Mouse (Mus musculus): ENCODE results near the gene Fam189a2. TPM values are rescaled to one million over a fixed set of nuclear protein-coding genes. Genes with fewer than 3 reads are reported as not detected.

The Fam189a2 gene
- total and polyA plus RNA-seq, 3 experiments: not detected

- H3K9me3 ChIP-seq (replicated peaks; ENCODE audit: insufficient read depth, low read length): no peaks in the 10 kb centered on the region
- TF ChIP-seq KAT2A (conservative IDR thresholded peaks at IDR 0.05; ENCODE audit: low read depth, low read length) (no peak), MYB (IDR thresholded peaks at IDR 0.05; ENCODE audit: low read depth, low read length) (no peak), TCF12 (IDR thresholded peaks at IDR 0.05; ENCODE audit: low read depth, low read length) (no peak), CHD2 (IDR thresholded peaks at IDR 0.05; ENCODE audit: low read length) (no peak), ZMIZ1 (IDR thresholded peaks at IDR 0.05; ENCODE audit: low read depth, low read length) (no peak), POLR2AphosphoS5 (IDR thresholded peaks at IDR 0.05; ENCODE audit: borderline replicate concordance, low read depth, low read length) (no peak), MEF2A (IDR thresholded peaks at IDR 0.05; ENCODE audit: extremely low read depth, insufficient replicate concordance, low read depth, low read length, poor library complexity, severe bottlenecking) (no peak), USF2 (IDR thresholded peaks at IDR 0.05; ENCODE audit: borderline replicate concordance in 1 of 2, insufficient read depth in 1 of 2, low read depth in 1 of 2, low read length in 2 of 2) (no peak)
- no peak overlapping the region for H3K9ac ChIP-seq (ENCODE audit: control insufficient read depth, low read depth, low read length, poor library complexity, severe bottlenecking)
- no peaks in the 10 kb centered on the region for H3K27me3 ChIP-seq (ENCODE audit: control insufficient read depth in 1 of 2, insufficient read depth in 2 of 2, low read length in 2 of 2)
- no peak overlapping the region for H3K27ac ChIP-seq (ENCODE audit: control insufficient read depth, low read depth, low read length)
- no peak overlapping the region for H3K4me3 ChIP-seq (ENCODE audit: control insufficient read depth in 1 of 2, insufficient read depth in 1 of 2, low read depth in 2 of 2, low read length in 2 of 2)
- H3K36me3 ChIP-seq (ENCODE audit: control insufficient read depth in 1 of 2, insufficient read depth in 2 of 2, low read length in 2 of 2): no peaks in the 10 kb centered on the region
- no peaks in the 10 kb centered on the region for H3K4me1 ChIP-seq (ENCODE audit: control insufficient read depth in 1 of 2, insufficient read depth in 2 of 2, low read length in 2 of 2)
- DNase-seq (ENCODE audit: low read depth, low spot score): no peak
- no peaks in the 10 kb centered on the region for H3K79me2 ChIP-seq (ENCODE audit: control insufficient read depth, insufficient read depth, low read length, poor library complexity)
These were observed 27.2 kb upstream of the Fam189a2 start for GRCm38 (mm10) chr19:24058021-24058420.

GRCm38 (mm10) chr19:24056880-24057279 is 26.1 kb upstream of the Fam189a2 start:
- TF ChIP-seq EP300 (IDR thresholded peaks at IDR 0.05; ENCODE audit: low read depth in 1 of 2, low read length in 2 of 2) (no peak), MAX (IDR thresholded peaks at IDR 0.05; ENCODE audit: low read length) (no peak), ZKSCAN1 (IDR thresholded peaks at IDR 0.05; ENCODE audit: low read depth, low read length) (no peak), SMC3 (IDR thresholded peaks at IDR 0.05; ENCODE audit: low read depth, low read length) (no peak), RAD21 (IDR thresholded peaks at IDR 0.05; ENCODE audit: low read depth, low read length) (no peak), MYB (IDR thresholded peaks at IDR 0.05; ENCODE audit: low read depth, low read length) (no peak), NELFE (IDR thresholded peaks at IDR 0.05; ENCODE audit: low read depth, low read length) (no peak), MEF2A (IDR thresholded peaks at IDR 0.05; ENCODE audit: extremely low read depth, insufficient replicate concordance, low read depth, low read length, poor library complexity, severe bottlenecking) (no peak), ELF1 (IDR thresholded peaks at IDR 0.05; ENCODE audit: low read depth, low read length) (no peak), MYC (IDR thresholded peaks at IDR 0.05; ENCODE audit: low read depth, low read length) (no peak)
- Histone ChIP-seq H3K9ac (ENCODE audit: control insufficient read depth, low read depth, low read length, poor library complexity, severe bottlenecking) (no peak overlapping the region), H3K4me3 (ENCODE audit: control insufficient read depth in 1 of 2, insufficient read depth in 1 of 2, low read depth in 2 of 2, low read length in 2 of 2) (no peak overlapping the region), H3K27me3 (ENCODE audit: control insufficient read depth in 1 of 2, insufficient read depth in 2 of 2, low read length in 2 of 2) (no peaks in the 10 kb centered on the region), H3K79me2 (ENCODE audit: control insufficient read depth, insufficient read depth, low read length, poor library complexity) (no peaks in the 10 kb centered on the region), H3K27ac (ENCODE audit: control insufficient read depth, low read depth, low read length) (no peak overlapping the region), H3K36me3 (ENCODE audit: control insufficient read depth in 1 of 2, insufficient read depth in 2 of 2, low read length in 2 of 2) (no peaks in the 10 kb centered on the region), H3K4me1 (ENCODE audit: control insufficient read depth in 1 of 2, insufficient read depth in 2 of 2, low read length in 2 of 2) (no peaks in the 10 kb centered on the region), H3K9me3 (replicated peaks; ENCODE audit: insufficient read depth, low read length) (no peaks in the 10 kb centered on the region)
- DNase-seq (ENCODE audit: low read depth, low spot score): no peak

Data from MEL (cell line).